Mouse (Mus musculus) ovary, postnatal 10 days (tissue): ENCODE measurements around the gene Gm2075.
"Not testable (repeated sequence)": the region's sequence is repeated elsewhere in the genome, so short reads cannot be mapped to it uniquely, and the experiment has no call there.

Source experiments
- DNase-seq: peaks from one replicate; pipeline ENCODE4 v3.0.0; 2022; ENCODE audit warnings: low spot score

The Gm2075 gene

DNA sequence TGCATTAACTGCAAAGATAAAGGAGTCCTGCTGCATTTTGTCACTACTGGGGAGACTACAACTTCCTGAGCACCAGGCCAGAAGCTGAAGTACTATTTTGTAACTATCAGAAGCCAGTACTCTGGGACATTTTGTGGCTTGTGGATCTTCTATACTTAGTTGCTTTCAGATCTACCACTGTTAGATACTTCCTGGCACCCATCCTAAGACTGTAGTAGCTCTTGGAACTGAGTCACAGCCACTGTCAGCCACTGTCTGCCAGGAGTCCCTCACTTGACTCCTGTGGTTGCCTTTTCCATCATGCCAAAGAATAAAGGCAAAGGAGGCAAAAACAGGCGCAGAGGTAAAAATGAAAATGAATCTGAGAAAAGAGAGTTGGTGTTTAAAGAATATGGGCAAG lies at the start of gene Gm2075:
Gene Gm2075 (plus strand): TSS at position 301 of the 400 bp plus-strand sequence.
- DNase-seq: not testable (repeated sequence)

DNA sequence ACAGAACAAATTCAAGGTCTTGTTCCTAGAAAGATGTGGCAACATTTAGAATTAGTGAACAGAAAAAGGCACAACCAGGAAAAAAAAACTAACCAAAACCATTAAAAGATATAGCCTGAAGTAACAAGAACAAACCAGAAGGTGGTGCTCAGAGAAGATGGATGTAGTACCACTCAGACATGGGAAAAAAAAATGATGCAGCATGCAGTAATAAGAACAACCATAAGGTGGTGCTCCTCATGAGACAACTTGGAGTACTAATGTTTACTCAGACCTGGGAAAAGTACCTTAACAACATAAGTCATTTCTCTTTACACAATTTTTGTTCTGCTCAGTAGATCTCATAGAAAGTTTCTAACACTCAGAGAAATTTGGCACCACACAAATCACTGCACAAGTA lies 27.6 kb upstream of the Gm2075 start:
- not testable (repeated sequence) for DNase-seq

DNA sequence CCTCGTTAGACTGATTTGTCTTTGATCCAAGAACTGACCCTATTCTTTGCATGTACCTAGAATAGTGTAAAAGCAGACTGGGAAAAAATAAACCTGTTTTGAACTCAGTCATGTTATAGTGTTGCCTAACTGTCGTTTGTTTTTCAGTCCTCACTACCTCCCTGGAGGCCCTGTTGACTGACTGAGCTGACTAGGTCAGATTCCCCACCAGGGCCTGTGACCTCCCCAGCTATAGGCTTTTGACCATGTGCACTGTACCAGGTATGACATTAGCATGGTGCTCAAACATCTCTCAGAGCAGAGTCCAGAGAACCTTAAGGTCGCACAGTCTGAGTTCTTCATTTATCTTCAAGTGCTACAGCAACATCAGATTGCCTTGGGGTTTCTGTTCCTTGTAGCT lies 7.5 kb upstream of the Gm2075 start:
- not testable (repeated sequence) for DNase-seq

- DNase-seq: not testable (repeated sequence)
These were observed 7.0 kb downstream of the Gm2075 start, which contains the start of gene Gm6803 for GRCm38 (mm10) chr12:88018671-88019070. Gene Gm6803 (minus strand): TSS chr12:88018771.

GRCm38 (mm10) chr12:88026704-88027103 lies 15.1 kb downstream of the Gm2075 start, which contains the start of gene Gm2056:
Gene Gm2056 (plus strand): TSS chr12:88027004.
- DNase-seq: not testable (repeated sequence)

GRCm38 (mm10) chr12:88032250-88032649 lies 20.6 kb downstream of the Gm2075 start:
- not testable (repeated sequence) for DNase-seq

DNA sequence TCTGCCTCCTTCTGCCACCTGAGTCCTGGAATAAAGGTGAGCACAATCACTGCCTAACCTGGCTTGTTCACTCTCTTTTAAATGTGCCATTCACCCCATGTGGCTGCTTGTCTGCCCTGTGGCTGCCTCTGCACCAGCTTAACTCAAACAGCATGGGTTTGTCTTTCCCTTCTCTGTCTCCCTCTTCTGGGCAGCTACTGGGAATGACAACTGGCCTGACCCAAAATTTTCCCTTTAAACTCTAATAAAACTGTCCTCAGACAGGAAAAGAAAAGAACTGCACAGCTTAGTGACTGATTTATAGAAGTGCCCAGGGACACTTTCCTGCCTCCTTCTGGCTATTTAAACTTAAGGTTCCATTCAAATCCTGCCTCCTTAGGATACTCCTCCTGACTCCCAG lies 27.4 kb downstream of the Gm2075 start:
- DNase-seq: not testable (repeated sequence)

GRCm38 (mm10) chr12:88039703-88040102 lies 28.1 kb downstream of the Gm2075 start:
- DNase-seq: not testable (repeated sequence)

GRCm38 (mm10) chr12:88045226-88045625 lies 33.6 kb downstream of the Gm2075 start:
- DNase-seq: not testable (repeated sequence)
